Mouse (Mus musculus): Measurements from ENCODE around the gene Gsdma2. TPM values are rescaled to one million over a fixed set of nuclear protein-coding genes. Genes with fewer than 3 reads are reported as not detected.
A peak's percentile ranks its signal among the peaks of the same experiment; 100 is the strongest.
"Not testable (repeated sequence)": the region's sequence is repeated elsewhere in the genome, so short reads cannot be mapped to it uniquely, and the experiment has no call there.

Gene Gsdma2
- polyA plus RNA-seq, 1 experiment from 2014 or later: not detected

- H3K27me3 ChIP-seq: peaks cover 29% of the 10 kb centered on the region
- H3K4me1 ChIP-seq (replicated peaks): no peaks in the 10 kb centered on the region
- no peak overlapping the region for H3K4me2 ChIP-seq (replicated peaks)
- H3K36me3 ChIP-seq: no peaks in the 10 kb centered on the region
- WGBS: 72% methylated on average over 3 of the region's 3 CpGs
- no peak for ATAC-seq
- no peak overlapping the region for H3K27ac ChIP-seq
- H3K9me3 ChIP-seq: no peaks in the 10 kb centered on the region
- H3K9ac ChIP-seq (replicated peaks): no peak overlapping the region
- H3K4me3 ChIP-seq (replicated peaks): no peak overlapping the region
Observed at GRCm38 (mm10) chr11:98671284-98671815, 24.8 kb downstream of the Gsdma2 start.

GRCm38 (mm10) chr11:98671857-98672256 lies 25.3 kb downstream of the Gsdma2 start:
- Histone ChIP-seq H3K4me1 (replicated peaks) (no peaks in the 10 kb centered on the region), H3K36me3 (no peaks in the 10 kb centered on the region), H3K27me3 (peaks cover 24% of the 10 kb centered on the region), H3K4me2 (replicated peaks) (no peak overlapping the region), H3K27ac (no peak overlapping the region), H3K9me3 (no peaks in the 10 kb centered on the region), H3K4me3 (replicated peaks) (no peak overlapping the region), H3K9ac (replicated peaks) (no peak overlapping the region)
- no peak for ATAC-seq
- 71% methylated on average over 5 of the region's 5 CpGs for WGBS

- Histone ChIP-seq H3K4me3 (replicated peaks) (no peak overlapping the region), H3K4me1 (replicated peaks) (no peaks in the 10 kb centered on the region), H3K4me2 (replicated peaks) (no peak overlapping the region), H3K9ac (replicated peaks) (no peak overlapping the region), H3K36me3 (no peaks in the 10 kb centered on the region), H3K9me3 (no peaks in the 10 kb centered on the region), H3K27ac (no peak overlapping the region), H3K27me3 (peaks cover 24% of the 10 kb centered on the region)
- ATAC-seq: no peak
- WGBS: 91% methylated on average over 5 of the region's 5 CpGs
Observed at GRCm38 (mm10) chr11:98672482-98672881, 25.9 kb downstream of the Gsdma2 start.

GRCm38 (mm10) chr11:98673136-98673535 lies 26.6 kb downstream of the Gsdma2 start:
- H3K9me3 ChIP-seq; H3K4me2 ChIP-seq (replicated peaks); H3K4me1 ChIP-seq (replicated peaks); H3K9ac ChIP-seq (replicated peaks); H3K36me3 ChIP-seq; H3K4me3 ChIP-seq (replicated peaks); H3K27ac ChIP-seq: not testable (repeated sequence)
- peaks cover 18% of the 10 kb centered on the region; the same call in 1 of the 2 replicates for H3K27me3 ChIP-seq
- peak; percentile 63; the same call in 1 of the 2 replicates for ATAC-seq
- 12% methylated on average over 7 of the region's 7 CpGs for WGBS

GRCm38 (mm10) chr11:98675829-98676363 lies 29.3 kb downstream of the Gsdma2 start:
- ATAC-seq: no peak
- 51% methylated on average over 7 of the region's 7 CpGs for WGBS
- Histone ChIP-seq H3K4me3 (replicated peaks) (no peak overlapping the region), H3K36me3 (no peaks in the 10 kb centered on the region), H3K27ac (no peak overlapping the region), H3K9ac (replicated peaks) (no peak overlapping the region), H3K4me2 (replicated peaks) (no peak overlapping the region), H3K27me3 (peaks cover 4% of the 10 kb centered on the region; the same call in 1 of the 2 replicates), H3K9me3 (no peaks in the 10 kb centered on the region), H3K4me1 (replicated peaks) (no peaks in the 10 kb centered on the region)

GRCm38 (mm10) chr11:98680023-98680422 lies 33.5 kb downstream of the Gsdma2 start:
- Histone ChIP-seq H3K9ac (replicated peaks) (no peak overlapping the region), H3K27me3 (no peaks in the 10 kb centered on the region), H3K4me2 (replicated peaks) (no peak overlapping the region), H3K36me3 (peaks cover under 1% of the 10 kb centered on the region; the same call in 1 of the 2 replicates), H3K4me1 (replicated peaks) (peaks cover 16% of the 10 kb centered on the region), H3K4me3 (replicated peaks) (no peak overlapping the region), H3K9me3 (no peaks in the 10 kb centered on the region), H3K27ac (no peak overlapping the region)
- 100% methylated on average over 1 of the region's 1 CpGs for WGBS
- no peak for ATAC-seq

- 78% methylated on average over 4 of the region's 4 CpGs for WGBS
Observed at GRCm38 (mm10) chr11:98680595-98680994, 34.0 kb downstream of the Gsdma2 start.

GRCm38 (mm10) chr11:98681186-98681585 lies 34.6 kb downstream of the Gsdma2 start:
- WGBS: 85% methylated on average over 4 of the region's 4 CpGs
- Histone ChIP-seq H3K9ac (replicated peaks) (no peak overlapping the region), H3K27ac (no peak overlapping the region), H3K36me3 (peaks cover 12% of the 10 kb centered on the region), H3K9me3 (no peaks in the 10 kb centered on the region), H3K4me1 (replicated peaks) (peaks cover 16% of the 10 kb centered on the region), H3K4me3 (replicated peaks) (no peak overlapping the region), H3K27me3 (no peaks in the 10 kb centered on the region), H3K4me2 (replicated peaks) (no peak overlapping the region)
- ATAC-seq: no peak

More at GRCm38 (mm10) chr11:98680595-98680994, 34.0 kb downstream of the Gsdma2 start:
- not testable (repeated sequence) for H3K9me3 ChIP-seq; H3K4me3 ChIP-seq (replicated peaks); ATAC-seq; H3K27me3 ChIP-seq; H3K4me2 ChIP-seq (replicated peaks); H3K27ac ChIP-seq; H3K9ac ChIP-seq (replicated peaks); H3K36me3 ChIP-seq
- H3K4me1 ChIP-seq (replicated peaks): peaks cover 16% of the 10 kb centered on the region

GRCm38 (mm10) chr11:98681786-98682745 lies 35.5 kb downstream of the Gsdma2 start, which contains the start of gene Psmd3:
Psmd3 (plus strand) TSS chr11:98682554.
- Histone ChIP-seq H3K27ac (peak within 1 kb of the TSS; percentile 71), H3K4me2 (replicated peaks) (peak within 1 kb of the TSS; percentile 79), H3K36me3 (peaks cover 21% of the 10 kb centered on the region), H3K9me3 (no peaks in the 10 kb centered on the region), H3K4me3 (replicated peaks) (peak within 1 kb of the TSS; percentile 94), H3K27me3 (no peaks in the 10 kb centered on the region), H3K4me1 (replicated peaks) (peaks cover 16% of the 10 kb centered on the region), H3K9ac (replicated peaks) (peak within 1 kb of the TSS; percentile 99)
- WGBS: 5% methylated on average over 45 of the region's 45 CpGs
- ATAC-seq: peak; percentile 97

- Histone ChIP-seq H3K4me3 (replicated peaks) (peak overlapping the region; percentile 94), H3K9me3 (no peaks in the 10 kb centered on the region), H3K36me3 (peaks cover 29% of the 10 kb centered on the region), H3K4me2 (replicated peaks) (peak overlapping the region; percentile 79), H3K27ac (peak overlapping the region; percentile 66), H3K4me1 (replicated peaks) (peaks cover 16% of the 10 kb centered on the region), H3K27me3 (no peaks in the 10 kb centered on the region), H3K9ac (replicated peaks) (peak overlapping the region; percentile 99)
- ATAC-seq: peak; percentile 34; the same call in 1 of the 2 replicates
- WGBS: under 1% methylated on average over 23 of the region's 23 CpGs
Observed at GRCm38 (mm10) chr11:98682811-98683210, 36.3 kb downstream of the Gsdma2 start.

- Histone ChIP-seq H3K9me3 (no peaks in the 10 kb centered on the region), H3K4me2 (replicated peaks) (no peak overlapping the region), H3K36me3 (peaks cover 53% of the 10 kb centered on the region), H3K9ac (replicated peaks) (no peak overlapping the region), H3K4me3 (replicated peaks) (no peak overlapping the region), H3K27ac (no peak overlapping the region), H3K4me1 (replicated peaks) (peaks cover 16% of the 10 kb centered on the region), H3K27me3 (no peaks in the 10 kb centered on the region)
- ATAC-seq: no peak
- 92% methylated on average over 9 of the region's 9 CpGs for WGBS
Observed at GRCm38 (mm10) chr11:98685642-98686041, 39.1 kb downstream of the Gsdma2 start.

GRCm38 (mm10) chr11:98686976-98687375 lies 40.4 kb downstream of the Gsdma2 start:
- no peak overlapping the region for H3K27ac ChIP-seq
- no peak overlapping the region for H3K9ac ChIP-seq (replicated peaks)
- H3K4me2 ChIP-seq (replicated peaks): no peak overlapping the region
- H3K36me3 ChIP-seq: peaks cover 66% of the 10 kb centered on the region
- H3K27me3 ChIP-seq: no peaks in the 10 kb centered on the region
- no peaks in the 10 kb centered on the region for H3K9me3 ChIP-seq
- WGBS: 92% methylated on average over 4 of the region's 4 CpGs
- H3K4me3 ChIP-seq (replicated peaks): no peak overlapping the region
- ATAC-seq: no peak
- peaks cover 16% of the 10 kb centered on the region for H3K4me1 ChIP-seq (replicated peaks)
